Mouse (Mus musculus) lung, adult 2 months (tissue): ENCODE measurements around the gene Fdxr.

ENCODE experiments used
- CTCF ChIP-seq: fragments of 200-500 bp; IDR thresholded peaks from 2 replicates; pipeline ENCODE4 v1.5.1; 2011; ENCODE audit warnings: mild to moderate bottlenecking, low read length, control low read depth; ENCODE audit not compliant: insufficient read depth
- POLR2A ChIP-seq: fragments of 200-500 bp; IDR thresholded peaks from 2 replicates; pipeline ENCODE4 v1.6.1; 2011; ENCODE audit warnings: low read depth, mild to moderate bottlenecking, control low read depth, low read length, borderline replicate concordance; ENCODE audit errors: extremely low read depth

GRCm38 (mm10) chr11:115264136-115264861 lies 12.6 kb downstream of the Fdxr start:
- TF ChIP-seq CTCF (no peak), POLR2A (no peak)
